Mouse (Mus musculus): ENCODE results near the gene Paqr4.

The Paqr4 gene

GRCm38 (mm10) chr17:23749400-23750191 is 8.9 kb upstream of the Paqr4 start:
- CTCF ChIA-PET: interaction anchor here (0.6 to 1.1 kb wide), 3 partner anchors 105 to 124 kb away, joined by 3 to 4 read pairs (median 3); no protein-coding TSS in a partner anchor

GRCm38 (mm10) chr17:23748631-23749391 is 8.1 kb upstream of the Paqr4 start:
- CTCF ChIA-PET: interaction anchor here (0.7 to 1.1 kb wide), 3 partner anchors 27 to 108 kb away, joined by 3 read pairs; no protein-coding TSS in a partner anchor

- CTCF ChIA-PET: interaction anchor here (0.6 kb wide), 1 partner anchor 56 kb away, joined by 5 read pairs; no protein-coding TSS in a partner anchor
These were observed 7.4 kb upstream of the Paqr4 start for GRCm38 (mm10) chr17:23748026-23748425.

DNA sequence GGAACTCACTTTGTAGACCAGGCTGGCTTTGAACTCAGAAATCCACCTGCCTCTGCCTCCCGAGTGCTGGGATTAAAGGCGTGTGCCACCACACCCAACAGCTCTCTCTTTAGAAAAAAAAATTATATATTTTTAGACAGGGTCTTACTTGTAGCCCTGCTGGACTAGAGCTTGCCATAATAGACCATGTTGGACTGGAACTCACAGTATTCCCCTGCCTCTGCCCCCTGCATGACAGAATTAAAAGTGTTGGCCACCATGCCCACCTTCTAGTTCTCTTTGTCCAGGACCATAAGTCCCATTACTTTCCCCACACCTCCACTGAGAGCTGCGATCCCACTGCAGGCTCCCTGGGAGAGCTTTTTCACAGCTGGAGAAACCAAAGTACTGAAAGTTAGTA is 6.8 kb upstream of the Paqr4 start:
- CTCF ChIA-PET: no interaction called here

- CTCF ChIA-PET: interaction anchor here (0.7 kb wide), 1 partner anchor 91 kb away, joined by 5 read pairs; no protein-coding TSS in a partner anchor
These were observed 6.1 kb upstream of the Paqr4 start for GRCm38 (mm10) chr17:23746767-23747166.

GRCm38 (mm10) chr17:23746311-23746710 is 5.6 kb upstream of the Paqr4 start:
- CTCF ChIA-PET: no interaction called here

DNA sequence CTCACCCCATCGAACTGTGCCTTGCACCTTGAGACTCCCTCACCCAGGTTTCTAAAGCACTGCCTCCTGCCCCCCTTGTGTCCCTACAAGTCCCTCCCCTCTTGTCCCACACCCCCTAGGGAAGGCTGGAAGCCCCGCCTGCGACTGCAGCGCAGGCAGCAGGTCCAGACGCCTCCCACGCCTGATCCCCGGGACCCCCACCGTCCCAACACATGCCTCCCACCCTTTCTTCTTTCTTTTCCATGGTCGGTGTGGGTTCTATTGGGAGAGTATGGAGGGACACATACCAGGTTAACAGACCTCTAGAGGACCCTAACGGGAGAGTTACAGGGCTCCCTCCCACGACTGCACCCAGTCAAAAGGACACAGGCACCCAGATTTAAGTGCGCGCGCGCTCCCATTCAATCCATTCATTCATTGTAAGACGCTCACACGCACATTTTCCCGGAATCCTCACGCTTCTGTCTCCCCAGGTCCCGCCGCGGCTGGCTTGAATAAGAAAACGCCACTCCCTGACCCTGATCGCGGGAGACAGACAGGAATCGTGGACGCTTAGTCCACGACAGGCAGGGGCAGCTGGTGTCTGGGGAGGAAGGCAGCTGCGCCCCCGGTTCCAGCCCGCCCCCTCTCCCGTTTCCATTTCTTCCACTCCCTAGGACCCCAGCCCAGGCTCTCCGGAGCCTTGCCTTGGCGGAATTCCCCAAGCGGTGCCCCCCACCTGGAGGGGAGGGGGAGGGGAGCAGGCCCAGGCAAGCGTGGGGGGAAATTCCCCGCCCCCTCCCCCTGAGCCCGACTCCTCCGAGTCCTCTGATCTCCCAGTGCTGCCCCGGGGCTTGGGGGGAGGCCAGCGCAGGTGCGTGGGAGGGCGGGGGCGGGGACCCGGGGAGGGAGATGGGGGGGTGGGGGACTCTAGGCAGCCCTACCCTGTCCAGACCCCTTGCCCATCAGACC is 4.9 kb upstream of the Paqr4 start, which contains the start of gene Kremen2:
Kremen2 (minus strand) TSS at position 533 of the 951 bp plus-strand sequence.
- CTCF ChIA-PET: no interaction called here

- CTCF ChIA-PET: no interaction called here
These were observed 4.0 kb upstream of the Paqr4 start for GRCm38 (mm10) chr17:23744651-23745050.

DNA sequence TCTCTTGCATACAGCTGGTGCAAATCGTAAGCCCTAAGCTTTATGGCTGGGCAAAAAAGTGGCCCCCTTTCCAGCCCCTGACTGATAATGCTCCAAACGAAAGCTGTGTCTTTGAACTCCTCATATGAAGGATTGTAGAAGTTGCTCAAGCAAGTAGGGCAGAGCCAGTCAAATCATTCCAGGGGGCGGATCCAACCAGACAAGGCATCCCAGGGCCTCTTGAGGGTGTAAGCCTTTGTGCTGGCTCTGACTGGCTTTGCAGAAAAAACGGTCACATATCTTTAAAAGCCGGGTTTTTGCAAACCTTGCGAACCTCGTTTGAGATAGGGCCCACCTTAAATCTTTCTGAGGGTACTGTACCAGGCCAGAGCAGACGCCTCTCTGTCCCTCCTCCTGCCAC is 3.4 kb upstream of the Paqr4 start:
- CTCF ChIA-PET: no interaction called here

DNA sequence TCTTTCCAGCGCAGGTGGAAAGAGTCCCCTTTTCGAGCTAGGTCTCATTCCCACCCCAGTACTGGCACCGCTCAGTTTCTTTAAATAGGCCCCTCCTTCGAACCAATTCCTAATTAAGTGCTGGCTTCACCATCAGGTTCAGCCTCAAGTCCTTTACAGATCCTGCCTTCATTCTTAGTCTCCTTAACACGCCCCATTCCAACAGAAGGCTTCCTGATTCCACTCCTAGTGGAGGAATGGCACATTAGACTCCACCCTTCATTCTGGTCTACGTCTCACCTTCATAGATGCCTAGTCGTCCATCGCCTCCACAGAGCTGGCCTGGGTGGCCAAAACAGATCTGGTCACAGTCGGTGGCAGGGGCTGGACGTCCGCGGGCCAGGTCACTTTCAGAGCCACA is 2.3 kb upstream of the Paqr4 start:
- CTCF ChIA-PET: interaction anchor here (0.9 kb wide), 1 partner anchor 27 kb away, joined by 3 read pairs; no protein-coding TSS in a partner anchor

DNA sequence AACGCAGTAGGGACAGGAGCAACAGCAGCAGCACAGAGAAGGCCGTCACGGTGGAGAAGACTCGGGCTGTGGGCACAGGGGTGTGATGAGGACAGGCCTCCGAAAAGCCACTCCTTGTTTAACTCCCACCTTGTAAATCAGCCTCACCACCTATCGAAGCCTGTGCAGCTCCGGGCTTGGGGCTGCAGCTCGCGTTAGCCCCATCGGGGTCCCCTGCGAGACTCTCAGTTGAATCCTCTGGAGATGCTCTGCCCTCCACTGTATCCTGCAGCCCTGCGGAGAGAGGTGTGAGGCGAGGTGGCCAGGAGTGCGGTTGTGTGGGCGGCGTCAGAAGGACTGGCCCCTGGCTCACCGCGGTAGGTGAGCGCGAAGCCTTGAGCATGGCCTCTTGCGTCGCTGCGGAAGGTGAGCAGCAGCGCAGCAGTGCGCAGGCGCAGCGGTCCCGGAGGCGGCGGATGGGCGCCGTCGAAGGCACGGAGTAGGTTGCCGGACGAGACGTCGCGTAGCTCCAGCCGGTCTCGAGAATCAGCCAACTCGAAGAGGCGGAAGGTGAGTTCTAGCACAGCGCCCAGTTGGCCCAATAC is 1.6 kb upstream of the Paqr4 start:
- CTCF ChIA-PET: interaction anchor here (0.9 kb wide), 1 partner anchor 28 kb away, joined by 3 read pairs; no protein-coding TSS in a partner anchor

- CTCF ChIA-PET: no interaction called here
These were observed 917 bp upstream of the Paqr4 start for GRCm38 (mm10) chr17:23741359-23742209.

- CTCF ChIA-PET: interaction anchor here (0.9 to 1.3 kb wide), 2 partner anchors 16 to 31 kb away, joined by 3 read pairs; partner anchors contain the start of gene Flywch1
These were observed 507 bp downstream of the Paqr4 start for GRCm38 (mm10) chr17:23740136-23740584.

DNA sequence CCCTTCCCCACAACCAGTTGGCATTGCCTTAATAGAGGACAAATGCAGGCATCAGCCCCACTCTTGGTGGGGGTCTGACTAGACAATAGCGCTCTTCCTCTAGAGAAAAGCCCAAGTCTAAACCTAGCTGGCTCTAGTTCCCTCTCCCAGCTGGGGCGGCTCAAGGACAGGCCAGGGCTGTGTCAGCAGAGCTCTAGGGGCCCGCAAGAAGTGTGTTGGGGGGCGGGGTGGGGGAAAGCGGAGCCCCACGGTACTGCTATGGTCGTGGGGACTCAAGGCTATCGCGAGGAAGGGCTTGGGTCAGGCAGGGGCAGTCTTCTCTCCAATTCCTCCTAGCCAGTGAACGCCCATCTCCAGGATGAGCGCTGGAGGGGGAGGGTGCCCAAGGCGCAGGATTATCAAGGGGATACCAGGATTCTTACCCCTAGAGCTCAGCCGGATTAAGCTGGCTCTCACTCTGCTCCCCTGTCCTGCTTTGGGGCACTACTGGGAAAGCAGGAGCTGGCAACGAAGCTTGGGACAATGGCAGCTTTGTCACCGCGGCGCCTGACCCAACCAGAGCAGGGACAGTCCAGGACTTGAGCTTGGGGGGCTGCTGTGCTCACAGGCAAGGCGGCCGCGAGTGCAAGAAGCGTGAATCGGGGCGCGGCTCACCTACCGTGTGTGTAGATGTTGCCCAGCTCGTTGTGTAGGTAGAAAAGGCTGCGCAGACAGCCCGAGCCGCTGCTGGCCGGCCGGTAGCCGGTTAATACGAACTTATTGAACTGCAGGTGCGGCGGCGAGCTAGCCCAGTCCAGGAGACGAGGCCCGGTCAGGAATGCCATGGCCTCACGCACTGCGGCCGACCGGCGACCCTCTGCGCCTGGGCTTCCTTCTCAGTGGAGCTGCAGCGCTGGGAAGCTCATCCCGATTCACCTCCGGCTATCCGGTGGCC is 1.2 kb downstream of the Paqr4 start:
- CTCF ChIA-PET: interaction anchor here (0.6 to 1.3 kb wide), 3 partner anchors 12 to 32 kb away, joined by 3 to 5 read pairs (median 3); partner anchors contain the start of gene Flywch1

- CTCF ChIA-PET: interaction anchor here (0.6 kb wide), 1 partner anchor 11 kb away, joined by 5 read pairs; no protein-coding TSS in a partner anchor
These were observed 1.8 kb downstream of the Paqr4 start for GRCm38 (mm10) chr17:23738836-23739201.

GRCm38 (mm10) chr17:23737493-23738445 is 2.9 kb downstream of the Paqr4 start:
- CTCF ChIA-PET: no interaction called here

GRCm38 (mm10) chr17:23734341-23734740 is 6.3 kb downstream of the Paqr4 start:
- CTCF ChIA-PET: no interaction called here

Data from spleen, embryonic (tissue).